ENCODE assay signal across 37 mouse cellular contexts in genomic region chr11:49425257-49425927, GRCm38 (mm10). TPM values are rescaled to one million over a fixed set of nuclear protein-coding genes. Genes with fewer than 3 reads are reported as not detected.
"Had no signal": no experiment of that assay in that cellular context is flagged by ENCODE, and none has a peak within 500 bp of the region (broad histone marks: within the 10 kb centered on the region; RNA-seq: fewer than 3 reads in every experiment).

No protein-coding gene starts in this region.

- H3K36me3 ChIP-seq: heart, embryonic 13.5 days; heart, embryonic 15.5 days; hindbrain, embryonic 10.5 days; intestine, embryonic 15.5 days; limb, embryonic 13.5 days; limb, embryonic 15.5 days; liver, embryonic 12.5 days had no signal

- H3K27me3 ChIP-seq: heart, embryonic 13.5 days; heart, embryonic 15.5 days; intestine, embryonic 15.5 days; limb, embryonic 13.5 days; limb, embryonic 15.5 days; liver, embryonic 12.5 days had no signal

- DNase-seq: gastrocnemius, adult 2 months; gastrocnemius, postnatal 10 days; gastrocnemius, postnatal 25 days; heart, adult 2 months; heart, postnatal 14 days; heart, postnatal 36 days; kidney, adult 18-20 months; kidney, adult 8-10 months; kidney, postnatal 10 days; kidney, postnatal 36 days; left cerebral cortex, postnatal 4 days had no signal

- H3K9me3 ChIP-seq: heart, embryonic 13.5 days; heart, embryonic 15.5 days; hindbrain, embryonic 10.5 days; intestine, embryonic 15.5 days; limb, embryonic 13.5 days; limb, embryonic 15.5 days; liver, embryonic 12.5 days had no signal

- H3K4me2 ChIP-seq: heart, embryonic 11.5 days; heart, embryonic 13.5 days; heart, embryonic 15.5 days; hindbrain, embryonic 14.5 days; intestine, embryonic 15.5 days; limb, embryonic 13.5 days; limb, embryonic 15.5 days; liver, embryonic 12.5 days had no signal

- H3K4me3 ChIP-seq: gastrocnemius, adult 2 months; heart, adult 2 months; heart, embryonic 13.5 days; heart, embryonic 15.5 days; hindbrain, embryonic 10.5 days; intestine, embryonic 15.5 days; layer of hippocampus, adult 2 months; left cerebral cortex, adult 2 months; limb, embryonic 13.5 days; limb, embryonic 15.5 days; liver, embryonic 12.5 days had no signal

- H3K9ac ChIP-seq: heart, embryonic 13.5 days; heart, embryonic 15.5 days; hindbrain, embryonic 14.5 days; intestine, embryonic 15.5 days; limb, embryonic 13.5 days; limb, embryonic 15.5 days; liver, embryonic 12.5 days; liver, embryonic 14.5 days had no signal

- H3K4me1 ChIP-seq: hindbrain, embryonic 10.5 days; intestine, embryonic 15.5 days; limb, embryonic 13.5 days; limb, embryonic 15.5 days; liver, embryonic 12.5 days had no signal

- H3K27ac ChIP-seq: gastrocnemius, adult 2 months; heart, adult 2 months; heart, embryonic 13.5 days; heart, embryonic 15.5 days; hindbrain, embryonic 10.5 days; hindbrain, embryonic 14.5 days; intestine, embryonic 15.5 days; layer of hippocampus, adult 2 months; left cerebral cortex, adult 2 months; limb, embryonic 13.5 days; limb, embryonic 15.5 days; liver, embryonic 12.5 days; liver, embryonic 14.5 days had no signal

- ATAC-seq: hindbrain, embryonic 16.5 days; inflammation-experienced regulatory T-cells, adult 6 months; intestine, embryonic 15.5 days; intestine, postnatal 0 days; liver, embryonic 12.5 days had no signal

RNA-seq across cellular contexts. Expression of gene Olfr1389, which starts 2.5 kb away (rescaled TPM):
- total RNA-seq: gastrocnemius, adult 2 months; gastrocnemius, postnatal 10 days; gastrocnemius, postnatal 25 days; gastrocnemius, postnatal 4 days; heart, adult 2 months; heart, postnatal 14 days; heart, postnatal 36 days; layer of hippocampus, adult 2 months; layer of hippocampus, postnatal 10 days; layer of hippocampus, postnatal 25 days; left cerebral cortex, adult 2 months; left cerebral cortex, postnatal 14 days; left cerebral cortex, postnatal 4 days; liver, adult 2 months had no signal
- polyA plus RNA-seq: heart, adult 2 months; heart, embryonic 11.5 days; heart, embryonic 13.5 days; heart, embryonic 15.5 days; heart, postnatal 0 days; hindbrain, embryonic 10.5 days; hindbrain, embryonic 14.5 days; hindbrain, embryonic 16.5 days; inflammation-experienced regulatory T-cells, adult 6 months; intestine, embryonic 15.5 days; intestine, postnatal 0 days; kidney, embryonic 14.5 days; kidney, embryonic 16.5 days; large intestine, adult 2 months; limb, embryonic 11.5 days; limb, embryonic 13.5 days; limb, embryonic 15.5 days; liver, adult 2 months; liver, embryonic 12.5 days; liver, embryonic 14.5 days had no signal

RNA-seq across cellular contexts. Expression of gene Olfr1388, which starts 11.0 kb away (rescaled TPM):
- total RNA-seq: heart, adult 2 months; liver, adult 2 months had no signal
- polyA plus RNA-seq: heart, adult 2 months; heart, embryonic 13.5 days; heart, embryonic 15.5 days; heart, postnatal 0 days; kidney, embryonic 16.5 days; liver, adult 2 months had no signal

RNA-seq across cellular contexts. Expression of gene Olfr1387, which starts 29.8 kb away (rescaled TPM):
- total RNA-seq: gastrocnemius, adult 2 months; gastrocnemius, postnatal 10 days; gastrocnemius, postnatal 25 days; gastrocnemius, postnatal 4 days; layer of hippocampus, adult 2 months; layer of hippocampus, postnatal 10 days; layer of hippocampus, postnatal 25 days; left cerebral cortex, adult 2 months; left cerebral cortex, postnatal 14 days; left cerebral cortex, postnatal 4 days; liver, adult 2 months had no signal
- polyA plus RNA-seq: frontal cortex, adult 2 months; heart, adult 2 months; heart, embryonic 11.5 days; heart, embryonic 13.5 days; heart, embryonic 15.5 days; heart, postnatal 0 days; hindbrain, embryonic 10.5 days; hindbrain, embryonic 14.5 days; hindbrain, embryonic 16.5 days; inflammation-experienced regulatory T-cells, adult 6 months; intestine, embryonic 15.5 days; intestine, postnatal 0 days; kidney, embryonic 14.5 days; kidney, embryonic 16.5 days; large intestine, adult 2 months; limb, embryonic 11.5 days; limb, embryonic 13.5 days; limb, embryonic 15.5 days; liver, adult 2 months; liver, embryonic 12.5 days; liver, embryonic 14.5 days had no signal

RNA-seq across cellular contexts. Expression of gene Olfr1386, which starts 39.5 kb away (rescaled TPM):
- total RNA-seq: gastrocnemius, adult 2 months; gastrocnemius, postnatal 10 days; gastrocnemius, postnatal 25 days; gastrocnemius, postnatal 4 days; heart, postnatal 14 days; heart, postnatal 36 days; layer of hippocampus, adult 2 months; layer of hippocampus, postnatal 10 days; layer of hippocampus, postnatal 25 days; left cerebral cortex, adult 2 months; left cerebral cortex, postnatal 14 days; left cerebral cortex, postnatal 4 days; liver, adult 2 months had no signal
- polyA plus RNA-seq: frontal cortex, adult 2 months; heart, adult 2 months; heart, embryonic 11.5 days; heart, embryonic 13.5 days; heart, embryonic 15.5 days; heart, postnatal 0 days; hindbrain, embryonic 10.5 days; hindbrain, embryonic 14.5 days; hindbrain, embryonic 16.5 days; inflammation-experienced regulatory T-cells, adult 6 months; intestine, embryonic 15.5 days; intestine, postnatal 0 days; kidney, embryonic 14.5 days; kidney, embryonic 16.5 days; large intestine, adult 2 months; limb, embryonic 11.5 days; limb, embryonic 13.5 days; limb, embryonic 15.5 days; liver, adult 2 months; liver, embryonic 12.5 days; liver, embryonic 14.5 days had no signal
